In the genomic region with DNA sequence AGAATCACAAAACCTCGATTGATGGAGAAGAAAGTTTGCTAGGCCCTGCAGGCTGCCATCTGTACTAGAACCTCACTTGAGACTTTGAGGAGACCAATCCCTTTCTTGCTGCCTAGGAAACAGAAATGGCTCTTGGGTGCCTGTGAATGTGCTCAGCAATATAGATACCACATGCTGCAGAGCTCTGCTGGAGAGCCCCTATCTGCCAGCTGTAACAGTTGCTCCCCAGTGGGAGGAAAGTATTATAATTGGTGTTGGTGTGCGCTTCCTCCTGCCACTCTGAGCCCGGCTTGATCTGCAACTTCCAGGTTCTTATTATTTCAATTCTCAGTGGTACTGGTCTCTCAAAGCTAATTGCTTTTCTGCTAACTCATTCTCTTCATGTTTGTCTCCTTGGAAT, we compare ENCODE assay signal across 9 mouse cellular contexts. TPM values are rescaled to one million over a fixed set of nuclear protein-coding genes. Genes with fewer than 3 reads are reported as not detected.
"Had no signal": no experiment of that assay in that cellular context is flagged by ENCODE, and none has a peak within 500 bp of the region (broad histone marks: within the 10 kb centered on the region; RNA-seq: fewer than 3 reads in every experiment).

No protein-coding gene starts in this region.

- H3K4me3 ChIP-seq: kidney, embryonic 15.5 days; limb, embryonic 15.5 days; liver, embryonic 12.5 days; midbrain, embryonic 10.5 days; neural tube, embryonic 13.5 days had no signal

- H3K27ac ChIP-seq: kidney, embryonic 15.5 days; limb, embryonic 15.5 days; midbrain, embryonic 10.5 days; neural tube, embryonic 13.5 days had no signal

- DNase-seq: kidney, adult 18-20 months; right cerebral cortex, postnatal 14 days; thymus, postnatal 25 days had no signal

RNA-seq across cellular contexts. Expression of a gene that starts 27.7 kb away (rescaled TPM):
- total RNA-seq: megakaryocyte, adult 5-6 weeks had no signal
